Mouse (Mus musculus) cerebellum, adult 2 months (tissue): Measurements from ENCODE around the gene Dbp.

Experiments
- CTCF ChIP-seq: fragments of 200-500 bp; IDR thresholded peaks from 2 replicates; pipeline ENCODE4 v1.5.1; 2011; ENCODE audit warnings: low read depth, mild to moderate bottlenecking, control low read depth, low read length, moderate library complexity, borderline replicate concordance; ENCODE audit not compliant: insufficient read depth
- POLR2A ChIP-seq: fragments of 200-500 bp; IDR thresholded peaks from 2 replicates; pipeline ENCODE4 v1.6.1; 2011; ENCODE audit warnings: low read length, control low read depth, borderline replicate concordance; ENCODE audit not compliant: insufficient read depth

DNA sequence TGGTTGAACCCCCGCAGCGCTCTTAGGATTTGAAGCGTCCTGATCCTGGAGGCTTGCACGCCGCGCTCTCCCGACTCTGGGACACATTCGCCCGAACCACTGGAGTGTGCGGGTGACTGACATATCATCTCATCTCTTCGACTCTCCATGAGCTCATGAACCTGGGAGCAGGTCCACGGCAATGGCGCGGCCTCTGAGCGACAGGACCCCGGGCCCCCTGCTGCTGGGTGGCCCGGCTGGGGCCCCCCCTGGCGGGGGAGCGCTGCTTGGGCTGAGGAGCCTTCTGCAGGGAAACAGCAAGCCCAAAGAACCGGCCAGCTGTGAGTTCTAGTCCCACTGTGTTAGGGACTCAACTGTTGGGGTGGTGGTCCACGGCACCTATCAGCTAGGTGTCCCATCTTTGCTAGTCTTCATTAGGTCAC lies 566 bp downstream of the Dbp start:
- TF ChIP-seq CTCF (no peak), POLR2A (no peak)
